Mouse (Mus musculus): ENCODE data around the gene Arhgef12.

GRCm38 (mm10) chr9:43116997-43117336 is 9.9 kb upstream of the Arhgef12 start:
- no peak for TF ChIP-seq GATA1 (IDR thresholded peaks at IDR 0.05; ENCODE audit: borderline replicate concordance, low read length)
- TF ChIP-seq FLI1 (IDR thresholded peaks at IDR 0.05; ENCODE audit: low read length) = no peak

Data from megakaryocyte, embryonic 14.5 days (primary cell).